Mouse (Mus musculus): Measurements from ENCODE around the gene Whamm.

Gene Whamm

GRCm38 (mm10) chr7:81571108-81571940, at the start of gene Whamm:
Gene Whamm, plus strand, starts transcription at chr7:81571266.
- peak; percentile 90 to 96 for DNase-seq

GRCm38 (mm10) chr7:81523008-81523662, 47.9 kb upstream of the Whamm start:
- peak; percentile 90 to 93 for DNase-seq

GRCm38 (mm10) chr7:81523663-81524017, 47.4 kb upstream of the Whamm start:
- no peak for DNase-seq

- DNase-seq: no peak
Measured at GRCm38 (mm10) chr7:81528918-81529317, 42.1 kb upstream of the Whamm start.

GRCm38 (mm10) chr7:81531462-81531861, 39.6 kb upstream of the Whamm start:
- no peak for DNase-seq

GRCm38 (mm10) chr7:81536478-81536877, 34.6 kb upstream of the Whamm start:
- no peak for DNase-seq

GRCm38 (mm10) chr7:81538070-81538675, 32.9 kb upstream of the Whamm start:
- peak; percentile 39 to 63 for DNase-seq

GRCm38 (mm10) chr7:81539565-81539964, 31.5 kb upstream of the Whamm start:
- DNase-seq: no peak

GRCm38 (mm10) chr7:81540999-81541398, 30.1 kb upstream of the Whamm start:
- DNase-seq: no peak

GRCm38 (mm10) chr7:81541924-81542524, 29.0 kb upstream of the Whamm start:
- DNase-seq: no peak

- no peak for DNase-seq
Measured at GRCm38 (mm10) chr7:81542934-81543333, 28.1 kb upstream of the Whamm start.

- peak in 1 of 2 experiments; percentile 23 for DNase-seq
Measured at GRCm38 (mm10) chr7:81548864-81549263, 22.2 kb upstream of the Whamm start.

GRCm38 (mm10) chr7:81553589-81553988, 17.5 kb upstream of the Whamm start:
- no peak for DNase-seq

GRCm38 (mm10) chr7:81554369-81554768, 16.7 kb upstream of the Whamm start:
- peak; percentile 64 to 70 for DNase-seq

GRCm38 (mm10) chr7:81556839-81557238, 14.2 kb upstream of the Whamm start:
- DNase-seq: no peak

GRCm38 (mm10) chr7:81557252-81557984, 13.6 kb upstream of the Whamm start:
- no peak for DNase-seq

GRCm38 (mm10) chr7:81557985-81558360, 13.1 kb upstream of the Whamm start:
- no peak for DNase-seq

- DNase-seq: no peak
Measured at GRCm38 (mm10) chr7:81559231-81559980, 11.7 kb upstream of the Whamm start.

GRCm38 (mm10) chr7:81560101-81561049, 10.7 kb upstream of the Whamm start:
- DNase-seq: no peak

- DNase-seq: no peak
Measured at GRCm38 (mm10) chr7:81561211-81561610, 9.9 kb upstream of the Whamm start.

All from kidney, postnatal 4 days (tissue).